Mouse (Mus musculus) kidney, postnatal 0 days (tissue): ENCODE measurements around the gene Pigc. TPM values are rescaled to one million over a fixed set of nuclear protein-coding genes. Genes with fewer than 3 reads are reported as not detected.

ENCODE experiments used
- ATAC-seq: fragments of 200-750 bp; cut with Nextera tagmentation; replicated peaks from 2 replicates; pipeline ENCODE4 v1.8.0; 2017; ENCODE audit warnings: low read depth, moderate number of reproducible peaks, moderate TSS enrichment, moderate library complexity; ENCODE audit not compliant: low FRiP score
- DNase-seq: peaks from one replicate; pipeline ENCODE4 v3.0.0-alpha.2; 2016; ENCODE audit warnings: low spot score
- H3K27ac ChIP-seq: fragments of 300-500 bp; sonication (generic); 2 replicates; pipeline ENCODE4 v1.5.1; 2014; ENCODE audit warnings: mild to moderate bottlenecking
- H3K27me3 ChIP-seq: fragments of 300-500 bp; sonication (generic); 2 replicates; pipeline ENCODE4 v1.6.1; 2014; ENCODE audit warnings: low read length, mixed read lengths; ENCODE audit not compliant: insufficient read depth
- H3K36me3 ChIP-seq: fragments of 300-500 bp; sonication (generic); 2 replicates; pipeline ENCODE4 v1.6.1; 2014; ENCODE audit warnings: low read length, mixed read lengths; ENCODE audit not compliant: insufficient read depth
- H3K4me1 ChIP-seq: fragments of 300-500 bp; sonication (generic); replicated peaks from 2 replicates; pipeline ENCODE4 v1.6.1; 2014; ENCODE audit warnings: antibody characterized with exemption, low read length, mixed read lengths; ENCODE audit not compliant: insufficient read depth
- H3K4me2 ChIP-seq: fragments of 300-500 bp; sonication (generic); 2 replicates; pipeline ENCODE4 v1.6.1; 2014; ENCODE audit warnings: mild to moderate bottlenecking, low read length, moderate library complexity, mixed read lengths
- H3K4me3 ChIP-seq: fragments of 300-500 bp; sonication (generic); replicated peaks from 2 replicates; pipeline ENCODE4 v1.5.1; 2014; ENCODE audit warnings: low read depth, low read length
- H3K9ac ChIP-seq: fragments of 300-500 bp; sonication (generic); 2 replicates; pipeline ENCODE4 v1.6.1; 2014; ENCODE audit warnings: low read depth, low read length
- H3K9me3 ChIP-seq: fragments of 300-500 bp; sonication (generic); replicated peaks from 2 replicates; pipeline ENCODE4 v1.6.1; 2016; ENCODE audit warnings: low read length, inconsistent platforms, mixed read lengths
- CTCF ChIP-seq: IDR thresholded peaks from 2 replicates; pipeline ENCODE4 v1.5.1; 2016; ENCODE audit warnings: antibody characterized with exemption, low read depth, mild to moderate bottlenecking, moderate library complexity
- WGBS: fragments of 180-500 bp; shearing (Covaris S2); extraction: QIAGEN DNeasy Blood & Tissue Kit; methylation state at CpG from one replicate; pipeline ENCODE4 v1.1.7; 2014; 5-methylcytosine and 5-hydroxymethylcytosine counted together
- polyA plus RNA-seq: library from polyadenylated mRNA; unstranded; fragments of >200 nt; fragmentation: Nextera tagmentation; extraction: Ambion mirVana; gene quantifications from 2 replicates; pipeline ENCODE4 v1.2.1, GENCODE M21; 2015

Pigc gene
- polyA plus RNA-seq, 1 experiment from 2014 or later = 43.7 TPM

DNA sequence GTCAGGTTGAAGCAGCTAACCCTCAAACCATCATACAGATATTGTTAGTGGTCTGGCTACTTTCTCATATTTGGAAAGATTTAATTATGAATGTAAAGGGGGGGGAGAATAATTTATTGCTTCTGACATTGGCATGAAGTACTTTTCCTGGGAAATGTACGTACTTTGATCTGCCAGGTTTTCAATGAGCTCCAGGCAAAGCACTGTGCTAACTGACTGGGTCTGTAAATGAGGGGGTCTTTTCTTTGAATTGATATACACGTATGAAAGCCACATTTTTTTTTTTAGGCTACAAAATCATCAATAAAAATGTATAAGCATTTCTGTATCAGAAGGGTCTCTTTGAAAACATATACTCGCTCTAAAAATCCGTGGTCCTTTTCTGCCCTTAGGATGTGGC is 51.8 kb downstream of the Pigc start:
- Histone ChIP-seq H3K27ac (no peak overlapping the region), H3K9me3 (no peaks in the 10 kb centered on the region)

More for the DNA sequence above, 51.8 kb downstream of the Pigc start:
- Histone ChIP-seq H3K9ac (no peak overlapping the region), H3K4me3 (no peak overlapping the region), H3K4me1 (peaks cover 15% of the 10 kb centered on the region), H3K36me3 (no peaks in the 10 kb centered on the region), H3K4me2 (no peak overlapping the region), H3K27me3 (no peaks in the 10 kb centered on the region)
- TF ChIP-seq CTCF = no peak
- no peak for ATAC-seq
- 68% methylated on average over 4 of the region's 4 CpGs for WGBS
- DNase-seq = no peak

Other genes with a start within 250 kb of the Pigc start
- gene Fasl, start 180.7 kb upstream of the Pigc start, polyA plus RNA-seq = not detected in 2 replicates
- gene Suco, start 92.5 kb upstream of the Pigc start, polyA plus RNA-seq = 22.0 and 23.6 TPM in 2 replicates
- gene 4930558K02Rik, start 10.4 kb downstream of the Pigc start, polyA plus RNA-seq = not detected in 2 replicates